Mouse (Mus musculus): ENCODE results near the gene Slc37a1. TPM values are rescaled to one million over a fixed set of nuclear protein-coding genes. Genes with fewer than 3 reads are reported as not detected.
"Not testable (repeated sequence)": the region's sequence is repeated elsewhere in the genome, so short reads cannot be mapped to it uniquely, and the experiment has no call there.

The Slc37a1 gene
- polyA plus RNA-seq, 1 experiment from 2014 or later: 9.2 TPM

- H3K27me3 ChIP-seq: no peaks in the 10 kb centered on the region
- no peak overlapping the region for H3K4me2 ChIP-seq
- no peak overlapping the region for H3K9ac ChIP-seq
- WGBS: 57% methylated on average over 4 of the region's 4 CpGs
- H3K4me3 ChIP-seq: no peak overlapping the region
- no peaks in the 10 kb centered on the region for H3K4me1 ChIP-seq
- no peaks in the 10 kb centered on the region for H3K36me3 ChIP-seq
- no peak for ATAC-seq (ENCODE audit: borderline replicate concordance, extremely low read depth, low FRiP score, low TSS enrichment)
- H3K27ac ChIP-seq: no peak overlapping the region
- no peaks in the 10 kb centered on the region for H3K9me3 ChIP-seq
These were observed 16.3 kb upstream of the Slc37a1 start for GRCm38 (mm10) chr17:31270246-31270645.

- not testable (repeated sequence) for H3K4me1 ChIP-seq; H3K36me3 ChIP-seq; ATAC-seq (ENCODE audit: borderline replicate concordance, extremely low read depth, low FRiP score, low TSS enrichment); H3K4me3 ChIP-seq; H3K4me2 ChIP-seq; H3K27me3 ChIP-seq; H3K9me3 ChIP-seq; H3K27ac ChIP-seq; H3K9ac ChIP-seq
- WGBS: 84% methylated on average over 8 of the region's 8 CpGs
These were observed 15.9 kb upstream of the Slc37a1 start for GRCm38 (mm10) chr17:31270736-31271135.

DNA sequence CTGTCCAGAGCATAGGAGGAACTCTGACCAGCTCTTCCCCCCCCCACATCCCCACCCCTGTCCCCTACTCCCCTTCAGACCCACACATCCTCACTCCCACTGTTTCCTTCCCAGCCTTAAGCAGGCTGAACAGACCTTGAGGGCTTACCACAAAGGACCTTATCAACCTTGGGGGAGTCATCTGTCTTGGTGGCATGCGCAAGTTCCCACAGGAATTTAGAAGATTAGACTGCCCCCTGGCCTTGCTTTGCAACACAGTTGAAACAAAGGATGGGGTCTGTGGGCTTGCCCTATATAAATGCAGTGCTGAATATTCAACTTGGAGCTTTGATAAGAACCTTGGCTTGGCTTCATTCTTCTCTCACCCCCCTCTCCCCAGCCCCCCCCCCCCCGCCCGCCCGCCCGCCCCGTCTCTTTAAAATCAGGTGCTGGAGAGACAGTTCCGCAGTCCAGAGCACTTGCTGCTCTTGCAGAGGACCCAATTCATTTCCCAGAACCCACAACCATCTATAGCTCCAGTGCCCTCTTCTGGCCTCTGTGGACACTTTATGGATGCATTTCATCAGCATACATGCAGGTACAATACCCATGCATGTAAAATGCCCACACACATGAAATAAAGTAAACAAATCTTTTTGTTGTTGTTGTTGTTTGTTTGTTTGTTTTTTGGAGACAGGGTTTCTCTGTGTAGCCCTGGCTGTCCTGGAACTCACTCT is 15.3 kb upstream of the Slc37a1 start:
- peaks cover under 1% of the 10 kb centered on the region; the same call in 1 of the 2 replicates for H3K4me1 ChIP-seq
- no peak overlapping the region for H3K4me2 ChIP-seq
- WGBS: 37% methylated on average over 7 of the region's 7 CpGs
- ATAC-seq (ENCODE audit: borderline replicate concordance, extremely low read depth, low FRiP score, low TSS enrichment): no peak
- H3K27ac ChIP-seq: no peak overlapping the region
- H3K9me3 ChIP-seq: no peaks in the 10 kb centered on the region
- H3K9ac ChIP-seq: no peak overlapping the region
- no peaks in the 10 kb centered on the region for H3K36me3 ChIP-seq
- H3K4me3 ChIP-seq: no peak overlapping the region
- H3K27me3 ChIP-seq: no peaks in the 10 kb centered on the region

- Histone ChIP-seq H3K4me2 (no peak overlapping the region), H3K9me3 (no peaks in the 10 kb centered on the region), H3K27me3 (no peaks in the 10 kb centered on the region), H3K4me3 (no peak overlapping the region), H3K36me3 (no peaks in the 10 kb centered on the region), H3K27ac (no peak overlapping the region), H3K4me1 (peaks cover 12% of the 10 kb centered on the region), H3K9ac (no peak overlapping the region)
- ATAC-seq (ENCODE audit: borderline replicate concordance, extremely low read depth, low FRiP score, low TSS enrichment): no peak
- 76% methylated on average over 9 of the region's 9 CpGs for WGBS
These were observed 14.0 kb upstream of the Slc37a1 start for GRCm38 (mm10) chr17:31272416-31273165.

DNA sequence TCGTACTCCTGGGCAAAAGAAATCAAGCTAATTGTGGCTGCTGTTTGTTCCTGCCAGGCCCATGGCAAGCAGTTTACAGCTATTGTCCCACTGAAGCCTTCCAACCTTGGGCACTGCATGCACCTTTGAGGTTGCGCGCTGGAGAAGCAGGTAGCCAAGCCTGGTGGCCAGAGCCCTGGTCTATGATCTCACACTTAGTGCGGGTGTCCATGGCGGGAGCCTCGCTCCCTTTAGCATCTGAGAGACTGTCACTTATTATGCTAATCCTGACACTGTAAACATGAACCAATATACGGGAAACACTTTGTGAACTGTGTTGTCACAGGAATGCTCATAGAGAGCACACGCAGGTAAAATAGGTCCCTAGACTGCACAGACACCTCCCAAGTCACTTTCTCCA is 13.0 kb upstream of the Slc37a1 start:
- Histone ChIP-seq H3K9me3 (no peaks in the 10 kb centered on the region), H3K4me1 (peaks cover 15% of the 10 kb centered on the region), H3K4me2 (no peak overlapping the region), H3K4me3 (no peak overlapping the region), H3K27me3 (no peaks in the 10 kb centered on the region), H3K27ac (no peak overlapping the region), H3K9ac (no peak overlapping the region), H3K36me3 (no peaks in the 10 kb centered on the region)
- no peak for ATAC-seq (ENCODE audit: borderline replicate concordance, extremely low read depth, low FRiP score, low TSS enrichment)
- WGBS: 83% methylated on average over 8 of the region's 8 CpGs

GRCm38 (mm10) chr17:31275181-31275580 is 11.4 kb upstream of the Slc37a1 start:
- Histone ChIP-seq H3K4me1 (peaks cover 15% of the 10 kb centered on the region), H3K4me2 (no peak overlapping the region), H3K4me3 (no peak overlapping the region), H3K9ac (no peak overlapping the region), H3K27me3 (no peaks in the 10 kb centered on the region), H3K27ac (no peak overlapping the region), H3K36me3 (no peaks in the 10 kb centered on the region), H3K9me3 (no peaks in the 10 kb centered on the region)
- ATAC-seq (ENCODE audit: borderline replicate concordance, extremely low read depth, low FRiP score, low TSS enrichment): no peak
- 46% methylated on average over 6 of the region's 6 CpGs for WGBS

- H3K9ac ChIP-seq: peak overlapping the region; percentile 15; the same call in 1 of the 2 replicates
- H3K27me3 ChIP-seq: no peaks in the 10 kb centered on the region
- 0 out of 2 replicates have a peak, but pooled peaks have one; percentile 2 for ATAC-seq (ENCODE audit: borderline replicate concordance, extremely low read depth, low FRiP score, low TSS enrichment)
- no peaks in the 10 kb centered on the region for H3K36me3 ChIP-seq
- no peaks in the 10 kb centered on the region for H3K9me3 ChIP-seq
- H3K4me1 ChIP-seq: peaks cover 15% of the 10 kb centered on the region
- whole genome bisulfite sequencing: 29% methylated on average over 9 of the region's 9 CpGs
- no peak overlapping the region for H3K27ac ChIP-seq
- H3K4me3 ChIP-seq: peak overlapping the region; percentile 53
- H3K4me2 ChIP-seq: peak overlapping the region; percentile 88
These were observed 10.2 kb upstream of the Slc37a1 start for GRCm38 (mm10) chr17:31276207-31276921.

DNA sequence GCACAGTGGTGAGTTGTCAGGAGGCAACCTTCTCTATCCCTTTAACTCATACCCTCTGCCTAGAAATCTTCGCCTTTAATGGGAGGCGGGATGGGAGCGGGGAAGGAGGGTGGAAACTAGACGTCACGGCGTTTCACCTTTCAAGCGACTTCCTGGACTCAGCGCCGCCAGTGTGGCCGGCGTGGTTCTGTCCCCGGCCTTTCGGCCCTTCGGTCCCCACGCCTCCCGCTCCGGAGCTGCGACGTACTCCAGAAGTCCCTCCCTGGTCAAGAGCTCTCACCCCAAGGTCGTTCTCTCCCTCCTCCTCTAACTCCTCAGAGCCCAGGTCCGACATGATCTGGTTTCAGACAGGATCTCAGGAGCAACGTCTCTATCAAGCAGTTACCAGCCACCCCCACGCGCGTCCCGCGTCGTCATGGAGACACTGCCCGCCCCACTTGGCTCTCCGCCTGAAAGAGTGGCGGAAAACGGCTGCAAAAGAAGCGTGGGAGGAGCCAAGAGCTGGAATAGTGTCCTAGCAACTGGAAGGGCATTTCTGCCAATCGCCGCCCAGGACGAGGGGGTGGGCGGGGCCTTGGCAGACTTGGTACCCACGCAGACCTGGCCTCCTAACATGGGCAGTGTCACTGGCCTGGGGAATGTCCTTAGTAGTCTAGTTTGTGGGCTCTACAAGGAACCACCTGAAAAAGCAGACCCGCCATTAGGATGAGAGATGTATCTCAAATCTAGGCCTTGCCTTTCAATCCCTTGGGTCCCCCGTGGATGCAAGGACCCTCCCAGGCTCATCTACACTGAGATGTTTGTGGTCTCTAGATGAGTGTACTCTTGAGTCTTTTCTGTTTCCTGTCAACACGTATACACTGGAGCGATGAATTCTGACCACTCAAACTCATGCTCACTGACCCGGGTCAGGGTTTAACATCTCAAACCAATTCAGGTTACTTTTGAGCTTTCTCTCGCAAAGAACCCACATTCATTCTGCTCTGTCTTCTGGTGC is 9.4 kb upstream of the Slc37a1 start, which contains the start of gene Rsph1:
TSS of gene Rsph1 (minus strand) at position 462 of the 997 bp plus-strand sequence.
- Histone ChIP-seq H3K27me3 (no peaks in the 10 kb centered on the region), H3K4me3 (peak within 1 kb of the TSS; percentile 53), H3K4me1 (peaks cover 15% of the 10 kb centered on the region), H3K9ac (peak within 1 kb of the TSS; percentile 15), H3K27ac (no peak within 1 kb of the TSS), H3K9me3 (no peaks in the 10 kb centered on the region), H3K4me2 (peak within 1 kb of the TSS; percentile 88), H3K36me3 (no peaks in the 10 kb centered on the region)
- WGBS: 9% methylated on average over 44 of the region's 44 CpGs
- peak; percentile 86 for ATAC-seq (ENCODE audit: borderline replicate concordance, extremely low read depth, low FRiP score, low TSS enrichment)

DNA sequence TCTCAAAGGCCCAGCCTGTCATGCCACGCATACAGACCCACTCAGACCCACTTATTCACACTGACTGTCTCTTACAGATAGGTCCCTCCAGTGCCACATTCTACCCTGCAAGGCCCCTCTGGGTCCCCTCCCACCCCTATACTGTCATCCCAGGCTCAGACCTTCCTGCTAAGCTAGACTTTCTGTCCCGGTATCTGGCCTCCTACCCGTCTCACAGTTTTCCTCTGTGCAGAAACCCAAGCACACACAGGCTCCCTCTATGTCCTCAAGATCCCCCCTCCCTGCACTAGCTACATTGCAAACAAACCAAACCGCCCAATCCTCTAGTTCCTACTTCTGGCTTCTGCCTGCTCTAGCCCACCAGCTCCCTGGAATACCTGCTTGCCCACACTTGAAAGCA is 8.7 kb upstream of the Slc37a1 start:
- Histone ChIP-seq H3K36me3 (no peaks in the 10 kb centered on the region), H3K27me3 (no peaks in the 10 kb centered on the region), H3K9ac (no peak overlapping the region), H3K4me1 (peaks cover 15% of the 10 kb centered on the region), H3K4me3 (no peak overlapping the region), H3K27ac (no peak overlapping the region), H3K4me2 (no peak overlapping the region), H3K9me3 (no peaks in the 10 kb centered on the region)
- no peak for ATAC-seq (ENCODE audit: borderline replicate concordance, extremely low read depth, low FRiP score, low TSS enrichment)
- WGBS: 72% methylated on average over 4 of the region's 4 CpGs

GRCm38 (mm10) chr17:31279541-31279940 is 7.1 kb upstream of the Slc37a1 start:
- no peak for ATAC-seq (ENCODE audit: borderline replicate concordance, extremely low read depth, low FRiP score, low TSS enrichment)
- WGBS: 68% methylated on average over 9 of the region's 9 CpGs
- Histone ChIP-seq H3K36me3 (no peaks in the 10 kb centered on the region), H3K4me1 (peaks cover 15% of the 10 kb centered on the region), H3K9me3 (no peaks in the 10 kb centered on the region), H3K4me2 (no peak overlapping the region), H3K4me3 (no peak overlapping the region), H3K27me3 (no peaks in the 10 kb centered on the region), H3K27ac (no peak overlapping the region), H3K9ac (no peak overlapping the region)

DNA sequence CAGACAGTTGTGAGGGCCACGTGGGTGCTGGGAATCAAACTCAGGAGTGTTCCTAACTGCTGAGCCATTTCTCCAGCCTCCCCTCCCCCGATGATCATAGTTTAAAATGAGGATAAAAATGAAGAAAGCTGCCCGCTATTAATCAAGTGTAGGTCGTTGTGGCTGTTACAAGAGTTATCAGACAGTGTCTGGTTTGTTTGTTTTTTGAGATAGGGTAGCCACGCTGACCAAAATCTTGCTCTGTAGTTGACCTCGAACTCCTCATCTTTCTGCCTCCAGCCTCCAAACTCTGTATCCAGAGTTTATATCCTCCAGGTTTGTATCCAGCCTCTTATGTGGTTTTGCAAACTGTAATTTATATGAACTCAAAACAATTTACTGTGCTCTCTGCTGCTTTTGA is 6.3 kb upstream of the Slc37a1 start:
- Histone ChIP-seq H3K9ac (no peak overlapping the region), H3K4me3 (no peak overlapping the region), H3K9me3 (no peaks in the 10 kb centered on the region), H3K36me3 (no peaks in the 10 kb centered on the region), H3K27ac (no peak overlapping the region), H3K27me3 (no peaks in the 10 kb centered on the region), H3K4me1 (peaks cover 15% of the 10 kb centered on the region), H3K4me2 (no peak overlapping the region)
- ATAC-seq (ENCODE audit: borderline replicate concordance, extremely low read depth, low FRiP score, low TSS enrichment): no peak
- WGBS: 35% methylated on average over 6 of the region's 6 CpGs

Measured in lung, embryonic 15.5 days (tissue).